Mouse (Mus musculus) liver, embryonic 12.5 days (tissue): ENCODE measurements around the gene Shroom4. TPM values are rescaled to one million over a fixed set of nuclear protein-coding genes. Genes with fewer than 3 reads are reported as not detected.

ENCODE experiments used
- ATAC-seq: fragments of 200-750 bp; cut with Nextera tagmentation; 2 replicates; pipeline ENCODE4 v1.8.0; 2017; ENCODE audit warnings: moderate number of reproducible peaks, mild to moderate bottlenecking, moderate library complexity
- H3K27ac ChIP-seq: fragments of 300-500 bp; sonication (generic); 2 replicates; pipeline ENCODE4 v1.5.1; 2016; ENCODE audit warnings: mild to moderate bottlenecking
- H3K27me3 ChIP-seq: fragments of 300-500 bp; sonication (generic); replicated peaks from 2 replicates; pipeline ENCODE4 v1.6.1; 2016; ENCODE audit warnings: mild to moderate bottlenecking, moderate library complexity
- H3K36me3 ChIP-seq: fragments of 300-500 bp; sonication (generic); 2 replicates; pipeline ENCODE4 v1.6.1; 2016; ENCODE audit warnings: mild to moderate bottlenecking, moderate library complexity
- H3K4me1 ChIP-seq: fragments of 300-500 bp; sonication (generic); 2 replicates; pipeline ENCODE4 v1.6.1; 2016
- H3K4me2 ChIP-seq: fragments of 300-500 bp; sonication (generic); 2 replicates; pipeline ENCODE4 v1.6.1; 2016; ENCODE audit warnings: mild to moderate bottlenecking, moderate library complexity
- H3K4me3 ChIP-seq: fragments of 300-500 bp; sonication (generic); 2 replicates; pipeline ENCODE4 v1.5.1; 2016; ENCODE audit warnings: mild to moderate bottlenecking, moderate library complexity
- H3K9ac ChIP-seq: fragments of 300-500 bp; sonication (generic); 2 replicates; pipeline ENCODE4 v1.6.1; 2016; ENCODE audit warnings: mild to moderate bottlenecking, moderate library complexity
- H3K9me3 ChIP-seq: fragments of 300-500 bp; sonication (generic); replicated peaks from 2 replicates; pipeline ENCODE4 v1.6.1; 2016; ENCODE audit warnings: mild to moderate bottlenecking, moderate library complexity
- WGBS: fragments of 180-500 bp; shearing (Covaris S2); methylation state at CpG from one replicate; pipeline ENCODE4 v1.1.7; 2016; ENCODE audit not compliant: insufficient replicate concordance; 5-methylcytosine and 5-hydroxymethylcytosine counted together
- polyA plus RNA-seq: library from polyadenylated mRNA; unstranded; fragments of >200 nt; fragmentation: Nextera tagmentation; extraction: Ambion mirVana; gene quantifications from 2 replicates; pipeline ENCODE4 v1.2.1, GENCODE M21; 2016

The Shroom4 gene
- polyA plus RNA-seq, 1 experiment from 2014 or later: 1.2 TPM

GRCm38 (mm10) chrX:6654024-6654423 lies 254.4 kb downstream of the Shroom4 start:
- no peak for ATAC-seq
- 6% methylated on average over 2 of the region's 2 CpGs for WGBS

GRCm38 (mm10) chrX:6658820-6659324 lies 259.2 kb downstream of the Shroom4 start:
- H3K4me3 ChIP-seq: no peak overlapping the region
- 79% methylated on average over 1 of the region's 1 CpGs for WGBS
- ATAC-seq: no peak

More at GRCm38 (mm10) chrX:6654024-6654423, 254.4 kb downstream of the Shroom4 start:
- Histone ChIP-seq H3K27ac (no peak overlapping the region), H3K9me3 (no peaks in the 10 kb centered on the region), H3K9ac (no peak overlapping the region), H3K36me3 (no peaks in the 10 kb centered on the region), H3K4me3 (no peak overlapping the region), H3K4me1 (no peaks in the 10 kb centered on the region), H3K4me2 (no peak overlapping the region), H3K27me3 (no peaks in the 10 kb centered on the region)

More at GRCm38 (mm10) chrX:6658820-6659324, 259.2 kb downstream of the Shroom4 start:
- no peaks in the 10 kb centered on the region for H3K4me1 ChIP-seq
- H3K9me3 ChIP-seq: no peaks in the 10 kb centered on the region
- no peaks in the 10 kb centered on the region for H3K36me3 ChIP-seq
- no peak overlapping the region for H3K27ac ChIP-seq
- H3K9ac ChIP-seq: no peak overlapping the region
- H3K27me3 ChIP-seq: no peaks in the 10 kb centered on the region
- H3K4me2 ChIP-seq: no peak overlapping the region

Other genes starting within 250 kb of the Shroom4 start
- gene Nudt10, start 226.8 kb upstream of the Shroom4 start, polyA plus RNA-seq: 0.68 and 0.75 TPM in 2 replicates
- not detected in 2 replicates for gene Bmp15, start 79.1 kb upstream of the Shroom4 start, polyA plus RNA-seq